Mouse (Mus musculus) forebrain, embryonic 14.5 days (tissue): ENCODE results near the gene Slc25a29. TPM values are rescaled to one million over a fixed set of nuclear protein-coding genes. Genes with fewer than 3 reads are reported as not detected.

ENCODE experiments used
- ATAC-seq: fragments of 200-750 bp; cut with Nextera tagmentation; 2 replicates; pipeline ENCODE4 v1.8.0; 2017; ENCODE audit warnings: mild to moderate bottlenecking, moderate library complexity
- DNase-seq: peaks from one replicate; pipeline ENCODE4 v3.0.0-alpha.2; 2015; ENCODE audit warnings: low spot score
- H3K27ac ChIP-seq: fragments of 300-500 bp; sonication (generic); 2 replicates; pipeline ENCODE4 v1.5.1; 2014; ENCODE audit warnings: low read depth, mild to moderate bottlenecking, control low read depth, low read length, moderate library complexity
- H3K27me3 ChIP-seq: fragments of 300-500 bp; sonication (generic); replicated peaks from 2 replicates; pipeline ENCODE4 v1.6.1; 2014; ENCODE audit warnings: low read length, control low read depth, mixed read lengths; ENCODE audit not compliant: control insufficient read depth, insufficient read depth
- H3K36me3 ChIP-seq: fragments of 300-500 bp; sonication (generic); 2 replicates; pipeline ENCODE4 v1.6.1; 2014; ENCODE audit warnings: low read length, control low read depth; ENCODE audit not compliant: control insufficient read depth, insufficient read depth
- H3K4me1 ChIP-seq: fragments of 300-500 bp; sonication (generic); 2 replicates; pipeline ENCODE4 v1.6.1; 2014; ENCODE audit warnings: antibody characterized with exemption, low read length, control low read depth; ENCODE audit not compliant: control insufficient read depth, insufficient read depth
- H3K4me2 ChIP-seq: fragments of 300-500 bp; sonication (generic); 2 replicates; pipeline ENCODE4 v1.6.1; 2014; ENCODE audit warnings: mild to moderate bottlenecking, control low read depth, low read length
- H3K4me3 ChIP-seq: fragments of 300-500 bp; sonication (generic); 2 replicates; pipeline ENCODE4 v1.5.1; 2014; ENCODE audit warnings: low read depth, low read length, control low read depth
- H3K9ac ChIP-seq: fragments of 300-500 bp; sonication (generic); 2 replicates; pipeline ENCODE4 v1.6.1; 2014; ENCODE audit warnings: mild to moderate bottlenecking, low read length, control low read depth, moderate library complexity
- H3K9me3 ChIP-seq: fragments of 300-500 bp; sonication (generic); replicated peaks from 2 replicates; pipeline ENCODE4 v1.6.1; 2016; ENCODE audit warnings: low read length, control low read depth, mixed read lengths; ENCODE audit not compliant: control insufficient read depth
- WGBS: fragments of 180-500 bp; shearing (Covaris S2); extraction: QIAGEN DNeasy Blood & Tissue Kit; methylation state at CpG from one replicate; pipeline ENCODE4 v1.1.7; 2014; 5-methylcytosine and 5-hydroxymethylcytosine counted together
- polyA plus RNA-seq: library from polyadenylated mRNA; unstranded; fragments of >200 nt; fragmentation: Nextera tagmentation; extraction: Ambion mirVana; gene quantifications from 2 replicates; pipeline ENCODE4 v1.2.1, GENCODE M21; 2014

The Slc25a29 gene
- polyA plus RNA-seq, 1 experiment from 2014 or later: 21.7 TPM

- no peaks in the 10 kb centered on the region for H3K27me3 ChIP-seq
- H3K4me2 ChIP-seq: no peak overlapping the region
- H3K9ac ChIP-seq: no peak overlapping the region
- ATAC-seq: no peak
- no peak for DNase-seq
- H3K4me1 ChIP-seq: peaks cover 2% of the 10 kb centered on the region
- H3K27ac ChIP-seq: no peak overlapping the region
- no peak overlapping the region for H3K4me3 ChIP-seq
- H3K9me3 ChIP-seq: no peaks in the 10 kb centered on the region
- 93% methylated on average over 7 of the region's 7 CpGs for WGBS
- peaks cover 37% of the 10 kb centered on the region for H3K36me3 ChIP-seq
These were observed 7.0 kb upstream of the Slc25a29 start for GRCm38 (mm10) chr12:108842663-108843062.

- no peak overlapping the region for H3K4me3 ChIP-seq
- peaks cover 12% of the 10 kb centered on the region for H3K4me1 ChIP-seq
- peaks cover 37% of the 10 kb centered on the region for H3K36me3 ChIP-seq
- no peak overlapping the region for H3K4me2 ChIP-seq
- H3K9me3 ChIP-seq: no peaks in the 10 kb centered on the region
- no peaks in the 10 kb centered on the region for H3K27me3 ChIP-seq
- no peak overlapping the region for H3K9ac ChIP-seq
- DNase-seq (peak; percentile 13), ATAC-seq (no peak)
- WGBS: 93% methylated on average over 6 of the region's 6 CpGs
- no peak overlapping the region for H3K27ac ChIP-seq
These were observed 5.5 kb upstream of the Slc25a29 start for GRCm38 (mm10) chr12:108841181-108841580.

- Histone ChIP-seq H3K4me2 (peak overlapping the region; percentile 95), H3K27ac (peak overlapping the region; percentile 52; the same call in 1 of the 2 replicates), H3K9me3 (no peaks in the 10 kb centered on the region), H3K36me3 (peaks cover 12% of the 10 kb centered on the region), H3K4me3 (peak overlapping the region; percentile 74), H3K27me3 (no peaks in the 10 kb centered on the region), H3K9ac (peak overlapping the region; percentile 81), H3K4me1 (peaks cover 22% of the 10 kb centered on the region)
- ATAC-seq (no peak), DNase-seq (no peak)
- 69% methylated on average over 7 of the region's 7 CpGs for WGBS
These were observed 1.0 kb upstream of the Slc25a29 start for GRCm38 (mm10) chr12:108836722-108837121.

- peak; percentile 24 for DNase-seq
- ATAC-seq: peak; percentile 38
- 1% methylated on average over 51 of the region's 51 CpGs for WGBS
These were observed 359 bp downstream of the Slc25a29 start for GRCm38 (mm10) chr12:108835208-108835839.

GRCm38 (mm10) chr12:108834786-108835185 lies 897 bp downstream of the Slc25a29 start:
- peak overlapping the region; percentile 74 for H3K4me3 ChIP-seq
- WGBS: 33% methylated on average over 5 of the region's 5 CpGs
- peaks cover 22% of the 10 kb centered on the region for H3K4me1 ChIP-seq

More at GRCm38 (mm10) chr12:108835208-108835839, 359 bp downstream of the Slc25a29 start:
- 0 out of 2 replicates have a peak overlapping the region, but pooled peaks have one; percentile 27 for H3K27ac ChIP-seq
- H3K36me3 ChIP-seq: peaks cover 5% of the 10 kb centered on the region; the same call in 1 of the 2 replicates
- peak overlapping the region; percentile 80 for H3K9ac ChIP-seq
- H3K27me3 ChIP-seq: no peaks in the 10 kb centered on the region
- H3K9me3 ChIP-seq: no peaks in the 10 kb centered on the region
- peak overlapping the region; percentile 74 for H3K4me3 ChIP-seq
- peaks cover 22% of the 10 kb centered on the region for H3K4me1 ChIP-seq
- H3K4me2 ChIP-seq: peak overlapping the region; percentile 95

GRCm38 (mm10) chr12:108834337-108834736 lies 1.3 kb downstream of the Slc25a29 start:
- Histone ChIP-seq H3K27ac (no peak overlapping the region), H3K27me3 (no peaks in the 10 kb centered on the region), H3K4me3 (peak overlapping the region; percentile 74), H3K4me1 (peaks cover 22% of the 10 kb centered on the region), H3K36me3 (0 out of 2 replicates have a peak, but pooled peaks cover 9% of the 10 kb centered on the region), H3K9me3 (no peaks in the 10 kb centered on the region), H3K4me2 (peak overlapping the region; percentile 95), H3K9ac (peak overlapping the region; percentile 80)
- WGBS: 87% methylated on average over 3 of the region's 3 CpGs
- DNase-seq (no peak), ATAC-seq (no peak)

More at GRCm38 (mm10) chr12:108834786-108835185, 897 bp downstream of the Slc25a29 start:
- Histone ChIP-seq H3K27me3 (no peaks in the 10 kb centered on the region), H3K9ac (peak overlapping the region; percentile 80), H3K27ac (no peak overlapping the region), H3K9me3 (no peaks in the 10 kb centered on the region), H3K36me3 (0 out of 2 replicates have a peak, but pooled peaks cover 9% of the 10 kb centered on the region), H3K4me2 (peak overlapping the region; percentile 95)
- ATAC-seq (no peak), DNase-seq (no peak)

- H3K4me3 ChIP-seq: no peak overlapping the region
- peaks cover 22% of the 10 kb centered on the region for H3K4me1 ChIP-seq
- H3K27ac ChIP-seq: no peak overlapping the region
- no peak overlapping the region for H3K4me2 ChIP-seq
- H3K9ac ChIP-seq: no peak overlapping the region
- H3K27me3 ChIP-seq: no peaks in the 10 kb centered on the region
- H3K36me3 ChIP-seq: 0 out of 2 replicates have a peak, but pooled peaks cover 11% of the 10 kb centered on the region
- no peaks in the 10 kb centered on the region for H3K9me3 ChIP-seq
- DNase-seq: no peak
- no peak for ATAC-seq
- WGBS: 97% methylated on average over 3 of the region's 3 CpGs
These were observed 2.3 kb downstream of the Slc25a29 start for GRCm38 (mm10) chr12:108833408-108833807.

GRCm38 (mm10) chr12:108832851-108833250 lies 2.8 kb downstream of the Slc25a29 start:
- no peaks in the 10 kb centered on the region for H3K27me3 ChIP-seq
- H3K4me3 ChIP-seq: no peak overlapping the region
- no peak for ATAC-seq
- no peak overlapping the region for H3K27ac ChIP-seq
- no peak overlapping the region for H3K9ac ChIP-seq
- H3K36me3 ChIP-seq: 0 out of 2 replicates have a peak, but pooled peaks cover 11% of the 10 kb centered on the region
- H3K9me3 ChIP-seq: no peaks in the 10 kb centered on the region
- DNase-seq: no peak
- 86% methylated on average over 8 of the region's 8 CpGs for WGBS
- H3K4me1 ChIP-seq: peaks cover 22% of the 10 kb centered on the region
- no peak overlapping the region for H3K4me2 ChIP-seq

GRCm38 (mm10) chr12:108831966-108832643 lies 3.6 kb downstream of the Slc25a29 start:
- 59% methylated on average over 9 of the region's 9 CpGs for WGBS
- Histone ChIP-seq H3K4me3 (no peak overlapping the region), H3K4me2 (no peak overlapping the region), H3K27ac (no peak overlapping the region), H3K9ac (no peak overlapping the region), H3K36me3 (peaks cover 15% of the 10 kb centered on the region; the same call in 1 of the 2 replicates), H3K27me3 (no peaks in the 10 kb centered on the region), H3K9me3 (no peaks in the 10 kb centered on the region), H3K4me1 (peaks cover 15% of the 10 kb centered on the region)
- DNase-seq: peak; percentile 13
- no peak for ATAC-seq
